Mouse (Mus musculus): ENCODE data around the gene Nova1. TPM values are rescaled to one million over a fixed set of nuclear protein-coding genes. Genes with fewer than 3 reads are reported as not detected.

The Nova1 gene
- polyA plus RNA-seq, 1 experiment, result 0.33 TPM

GRCm38 (mm10) chr12:46753096-46753495 lies 65.6 kb downstream of the Nova1 start:
- WGBS, result 79% methylated on average over 3 of the region's 3 CpGs
- no peak for DNase-seq (ENCODE audit: low read depth in 1 of 2, low spot score in 2 of 2)
- no peaks in the 10 kb centered on the region for H3K36me3 ChIP-seq (ENCODE audit: control insufficient read depth, insufficient read depth, low read length)
- TF ChIP-seq CTCF (IDR thresholded peaks at IDR 0.05; ENCODE audit: extremely low read depth, insufficient read depth, insufficient read length, insufficient replicate concordance), result no peak
- TF ChIP-seq POLR2A (IDR thresholded peaks at IDR 0.05; ENCODE audit: low read depth, low read length), result no peak
- no peaks in the 10 kb centered on the region for H3K4me1 ChIP-seq (ENCODE audit: control insufficient read depth, insufficient read depth, insufficient read length)
- H3K4me3 ChIP-seq (ENCODE audit: extremely low read depth, insufficient read depth, insufficient read length), result no peak overlapping the region
- no peaks in the 10 kb centered on the region for H3K27me3 ChIP-seq (ENCODE audit: control insufficient read depth, insufficient read depth, low read length)
- no peak overlapping the region for H3K27ac ChIP-seq (ENCODE audit: insufficient read depth, low read length)

- no peak for DNase-seq (ENCODE audit: low read depth in 1 of 2, low spot score in 2 of 2)
- TF ChIP-seq CTCF (IDR thresholded peaks at IDR 0.05; ENCODE audit: extremely low read depth, insufficient read depth, insufficient read length, insufficient replicate concordance), result no peak
- TF ChIP-seq POLR2A (IDR thresholded peaks at IDR 0.05; ENCODE audit: low read depth, low read length), result no peak
- no peak overlapping the region for H3K27ac ChIP-seq (ENCODE audit: insufficient read depth, low read length)
- H3K36me3 ChIP-seq (ENCODE audit: control insufficient read depth, insufficient read depth, low read length), result no peaks in the 10 kb centered on the region
- H3K4me1 ChIP-seq (ENCODE audit: control insufficient read depth, insufficient read depth, insufficient read length), result no peaks in the 10 kb centered on the region
- no peak overlapping the region for H3K4me3 ChIP-seq (ENCODE audit: extremely low read depth, insufficient read depth, insufficient read length)
- no peaks in the 10 kb centered on the region for H3K27me3 ChIP-seq (ENCODE audit: control insufficient read depth, insufficient read depth, low read length)
Measured at GRCm38 (mm10) chr12:46733261-46733660, 85.5 kb downstream of the Nova1 start.

GRCm38 (mm10) chr12:46731943-46732342 lies 86.8 kb downstream of the Nova1 start:
- no peak for DNase-seq (ENCODE audit: low read depth in 1 of 2, low spot score in 2 of 2)
- Histone ChIP-seq H3K4me3 (ENCODE audit: extremely low read depth, insufficient read depth, insufficient read length) (no peak overlapping the region), H3K4me1 (ENCODE audit: control insufficient read depth, insufficient read depth, insufficient read length) (no peaks in the 10 kb centered on the region), H3K36me3 (ENCODE audit: control insufficient read depth, insufficient read depth, low read length) (no peaks in the 10 kb centered on the region), H3K27me3 (ENCODE audit: control insufficient read depth, insufficient read depth, low read length) (no peaks in the 10 kb centered on the region), H3K27ac (ENCODE audit: insufficient read depth, low read length) (no peak overlapping the region)
- WGBS, result 56% methylated on average over 1 of the region's 1 CpGs
- TF ChIP-seq POLR2A (IDR thresholded peaks at IDR 0.05; ENCODE audit: low read depth, low read length) (no peak), CTCF (IDR thresholded peaks at IDR 0.05; ENCODE audit: extremely low read depth, insufficient read depth, insufficient read length, insufficient replicate concordance) (no peak)

- TF ChIP-seq CTCF (IDR thresholded peaks at IDR 0.05; ENCODE audit: extremely low read depth, insufficient read depth, insufficient read length, insufficient replicate concordance), result no peak
- TF ChIP-seq POLR2A (IDR thresholded peaks at IDR 0.05; ENCODE audit: low read depth, low read length), result no peak
- Histone ChIP-seq H3K36me3 (ENCODE audit: control insufficient read depth, insufficient read depth, low read length) (no peaks in the 10 kb centered on the region), H3K4me3 (ENCODE audit: extremely low read depth, insufficient read depth, insufficient read length) (no peak overlapping the region), H3K27ac (ENCODE audit: insufficient read depth, low read length) (no peak overlapping the region), H3K4me1 (ENCODE audit: control insufficient read depth, insufficient read depth, insufficient read length) (no peaks in the 10 kb centered on the region), H3K27me3 (ENCODE audit: control insufficient read depth, insufficient read depth, low read length) (no peaks in the 10 kb centered on the region)
- WGBS, result 84% methylated on average over 8 of the region's 8 CpGs
- no peak for DNase-seq (ENCODE audit: low read depth in 1 of 2, low spot score in 2 of 2)
Measured at GRCm38 (mm10) chr12:46721914-46722313, 96.8 kb downstream of the Nova1 start.

- WGBS, result 85% methylated on average over 4 of the region's 4 CpGs
Measured at GRCm38 (mm10) chr12:46719076-46719475, 99.7 kb downstream of the Nova1 start.

GRCm38 (mm10) chr12:46710094-46710493 lies 108.6 kb downstream of the Nova1 start:
- Histone ChIP-seq H3K27ac (ENCODE audit: insufficient read depth, low read length) (no peak overlapping the region), H3K4me3 (ENCODE audit: extremely low read depth, insufficient read depth, insufficient read length) (no peak overlapping the region), H3K4me1 (ENCODE audit: control insufficient read depth, insufficient read depth, insufficient read length) (no peaks in the 10 kb centered on the region), H3K36me3 (ENCODE audit: control insufficient read depth, insufficient read depth, low read length) (no peaks in the 10 kb centered on the region), H3K27me3 (ENCODE audit: control insufficient read depth, insufficient read depth, low read length) (no peaks in the 10 kb centered on the region)
- WGBS, result 16% methylated on average over 2 of the region's 2 CpGs
- DNase-seq (ENCODE audit: low read depth in 1 of 2, low spot score in 2 of 2), result no peak
- TF ChIP-seq POLR2A (IDR thresholded peaks at IDR 0.05; ENCODE audit: low read depth, low read length) (no peak), CTCF (IDR thresholded peaks at IDR 0.05; ENCODE audit: extremely low read depth, insufficient read depth, insufficient read length, insufficient replicate concordance) (no peak)

More at GRCm38 (mm10) chr12:46719076-46719475, 99.7 kb downstream of the Nova1 start:
- TF ChIP-seq POLR2A (IDR thresholded peaks at IDR 0.05; ENCODE audit: low read depth, low read length), result no peak
- TF ChIP-seq CTCF (IDR thresholded peaks at IDR 0.05; ENCODE audit: extremely low read depth, insufficient read depth, insufficient read length, insufficient replicate concordance), result no peak
- Histone ChIP-seq H3K4me3 (ENCODE audit: extremely low read depth, insufficient read depth, insufficient read length) (no peak overlapping the region), H3K4me1 (ENCODE audit: control insufficient read depth, insufficient read depth, insufficient read length) (no peaks in the 10 kb centered on the region), H3K27ac (ENCODE audit: insufficient read depth, low read length) (no peak overlapping the region), H3K36me3 (ENCODE audit: control insufficient read depth, insufficient read depth, low read length) (no peaks in the 10 kb centered on the region), H3K27me3 (ENCODE audit: control insufficient read depth, insufficient read depth, low read length) (no peaks in the 10 kb centered on the region)
- no peak for DNase-seq (ENCODE audit: low read depth in 1 of 2, low spot score in 2 of 2)

- TF ChIP-seq CTCF (IDR thresholded peaks at IDR 0.05; ENCODE audit: extremely low read depth, insufficient read depth, insufficient read length, insufficient replicate concordance), result no peak
- TF ChIP-seq POLR2A (IDR thresholded peaks at IDR 0.05; ENCODE audit: low read depth, low read length), result no peak
- no peaks in the 10 kb centered on the region for H3K36me3 ChIP-seq (ENCODE audit: control insufficient read depth, insufficient read depth, low read length)
- no peak overlapping the region for H3K27ac ChIP-seq (ENCODE audit: insufficient read depth, low read length)
- no peak for DNase-seq (ENCODE audit: low read depth in 1 of 2, low spot score in 2 of 2)
- 66% methylated on average over 7 of the region's 7 CpGs for WGBS
- H3K4me3 ChIP-seq (ENCODE audit: extremely low read depth, insufficient read depth, insufficient read length), result no peak overlapping the region
- no peaks in the 10 kb centered on the region for H3K27me3 ChIP-seq (ENCODE audit: control insufficient read depth, insufficient read depth, low read length)
- H3K4me1 ChIP-seq (ENCODE audit: control insufficient read depth, insufficient read depth, insufficient read length), result no peaks in the 10 kb centered on the region
Measured at GRCm38 (mm10) chr12:46709475-46709874, 109.3 kb downstream of the Nova1 start.
